Mouse (Mus musculus) E14TG2a.4 (cell line): ENCODE data around the gene Tmem200a.

Source experiments
- CTCF ChIP-seq: conservative IDR thresholded peaks from 2 replicates; pipeline ENCODE4 v1.5.1; 2014; ENCODE audit warnings: low read length
- NANOG ChIP-seq: IDR thresholded peaks from 2 replicates; pipeline ENCODE4 v1.6.1; 2014; ENCODE audit warnings: borderline replicate concordance, low read length, mixed read lengths

- no peak for TF ChIP-seq CTCF
- no peak for TF ChIP-seq NANOG
Measured at GRCm38 (mm10) chr10:26119067-26119821, 40.4 kb upstream of the Tmem200a start.
